Mouse (Mus musculus) stomach, postnatal 0 days (tissue): ENCODE results near the gene Bhlhe23.

Experiments
- CTCF ChIP-seq: IDR thresholded peaks from 2 replicates; pipeline ENCODE4 v1.5.1; 2016; ENCODE audit warnings: antibody characterized with exemption, low read depth, mild to moderate bottlenecking, moderate library complexity
- EP300 ChIP-seq: optimal IDR thresholded peaks from 2 replicates; pipeline ENCODE3; 2016; ENCODE audit warnings: antibody characterized with exemption

DNA sequence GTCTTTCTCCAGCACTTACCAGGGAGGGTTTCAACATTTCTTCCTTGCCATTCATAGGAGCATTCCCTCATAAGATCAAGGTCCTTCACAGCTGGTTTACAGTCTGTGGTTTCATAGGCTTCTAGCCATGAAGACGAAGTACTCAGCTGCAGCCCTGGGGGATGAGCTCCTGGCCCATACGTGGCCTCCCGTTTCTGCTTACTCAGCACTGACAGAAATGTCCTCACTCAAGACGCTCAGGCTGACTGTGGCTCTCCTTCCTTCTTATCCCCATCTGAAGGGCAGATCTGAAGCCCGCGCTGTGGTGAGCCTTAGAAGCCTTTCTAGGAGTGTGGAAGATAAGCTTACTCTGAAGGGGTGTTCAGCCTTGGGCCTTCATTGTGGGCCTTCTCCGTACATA lies 11.0 kb downstream of the Bhlhe23 start:
- TF ChIP-seq CTCF: no peak
- no peak for TF ChIP-seq EP300
